Mouse (Mus musculus) limb, embryonic 14.5 days (tissue): Measurements from ENCODE around the gene Tspan12. TPM values are rescaled to one million over a fixed set of nuclear protein-coding genes. Genes with fewer than 3 reads are reported as not detected.
"Not testable (repeated sequence)": the region's sequence is repeated elsewhere in the genome, so short reads cannot be mapped to it uniquely, and the experiment has no call there.

Experiments used
- ATAC-seq: fragments of 200-750 bp; cut with Nextera tagmentation; 2 replicates; pipeline ENCODE4 v1.8.0; 2017; ENCODE audit warnings: low read depth, moderate number of reproducible peaks, moderate TSS enrichment; ENCODE audit not compliant: low FRiP score
- DNase-seq: peaks from one replicate; pipeline ENCODE4 v3.0.0-alpha.2; 2015; ENCODE audit warnings: low spot score
- H3K27ac ChIP-seq: fragments of 300-500 bp; sonication (generic); replicated peaks from 2 replicates; pipeline ENCODE4 v1.5.1; 2014; ENCODE audit warnings: low read depth, mild to moderate bottlenecking, low read length, moderate library complexity, mixed read lengths
- H3K27me3 ChIP-seq: fragments of 300-500 bp; sonication (generic); 2 replicates; pipeline ENCODE4 v1.6.1; 2014; ENCODE audit warnings: low read length, mixed read lengths; ENCODE audit not compliant: control insufficient read depth, insufficient read depth
- H3K36me3 ChIP-seq: fragments of 300-500 bp; sonication (generic); 2 replicates; pipeline ENCODE4 v1.6.1; 2014; ENCODE audit warnings: mild to moderate bottlenecking, low read length, moderate library complexity, mixed read lengths; ENCODE audit not compliant: control insufficient read depth, insufficient read depth
- H3K4me1 ChIP-seq: fragments of 300-500 bp; sonication (generic); 2 replicates; pipeline ENCODE4 v1.6.1; 2014; ENCODE audit warnings: antibody characterized with exemption, low read length, mixed read lengths; ENCODE audit not compliant: control insufficient read depth, insufficient read depth
- H3K4me2 ChIP-seq: fragments of 300-500 bp; sonication (generic); replicated peaks from 2 replicates; pipeline ENCODE4 v1.6.1; 2014; ENCODE audit warnings: low read depth, mild to moderate bottlenecking, low read length, moderate library complexity; ENCODE audit not compliant: severe bottlenecking
- H3K4me3 ChIP-seq: fragments of 300-500 bp; sonication (generic); replicated peaks from 2 replicates; pipeline ENCODE4 v1.5.1; 2014; ENCODE audit warnings: low read length
- H3K9ac ChIP-seq: fragments of 300-500 bp; sonication (generic); 2 replicates; pipeline ENCODE4 v1.6.1; 2014; ENCODE audit warnings: mild to moderate bottlenecking, low read depth, low read length, moderate library complexity; ENCODE audit not compliant: severe bottlenecking
- H3K9me3 ChIP-seq: fragments of 300-500 bp; sonication (generic); 2 replicates; pipeline ENCODE4 v1.6.1; 2016; ENCODE audit warnings: low read length; ENCODE audit not compliant: control insufficient read depth
- POLR2A ChIP-seq: fragments of 200-500 bp; IDR thresholded peaks from 2 replicates; pipeline ENCODE4 v1.8.0; 2012; ENCODE audit warnings: inconsistent platforms, mild to moderate bottlenecking, moderate library complexity, borderline replicate concordance; ENCODE audit not compliant: insufficient read depth, insufficient read length; ENCODE audit errors: extremely low read depth
- WGBS: fragments of 180-500 bp; shearing (Covaris S2); extraction: QIAGEN DNeasy Blood & Tissue Kit; methylation state at CpG from one replicate; pipeline ENCODE4 v1.1.7; 2014; 5-methylcytosine and 5-hydroxymethylcytosine counted together
- polyA plus RNA-seq, 2 experiments: library from polyadenylated mRNA; depleted of rRNA in 1 of 2; stranded (reverse) in 1 of 2; unstranded in 1 of 2; fragments of >200 nt; fragmentation: Nextera tagmentation in 1 of 2; extraction: Ambion mirVana in 1 of 2; gene quantifications; 2 replicates each; pipeline versions ENCODE4 v1.2.1 to v1.2.3; 2012 to 2014

The Tspan12 gene
- polyA plus RNA-seq, 2 experiments, result 10.2 to 34.0 TPM

DNA sequence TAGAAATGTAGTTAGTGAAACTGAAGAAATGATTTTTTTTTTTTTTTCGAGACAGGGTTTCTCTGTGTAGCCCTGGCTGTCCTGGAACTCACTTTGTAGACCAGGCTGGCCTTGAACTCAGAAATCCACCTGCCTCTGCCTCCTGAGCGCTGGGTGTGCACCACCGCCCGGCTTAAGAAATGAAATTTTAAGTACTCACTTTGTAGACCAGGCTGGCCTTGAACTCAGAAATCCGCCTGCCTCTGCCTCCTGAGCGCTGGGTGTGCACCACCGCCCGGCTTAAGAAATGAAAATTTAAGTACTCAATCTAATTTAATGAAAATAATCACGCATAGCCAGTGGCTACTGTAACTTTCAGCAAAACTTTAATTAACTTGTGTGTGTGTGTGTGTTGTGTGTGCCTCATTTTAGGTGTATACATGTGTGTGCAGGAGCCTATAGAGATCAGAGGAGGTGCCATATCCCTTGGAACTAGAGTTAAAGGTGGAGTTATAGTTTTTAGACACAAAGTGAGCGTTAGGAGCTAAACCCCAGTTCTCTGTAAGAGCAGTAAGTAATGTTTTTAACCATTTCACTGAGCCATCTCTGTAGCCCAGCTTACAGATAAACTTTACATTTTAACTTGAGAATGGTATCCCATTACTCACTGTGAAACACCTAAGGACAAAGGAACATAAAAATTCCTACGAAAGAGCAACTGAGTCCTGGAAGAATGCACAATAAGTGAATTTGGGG is 57.8 kb downstream of the Tspan12 start:
- Histone ChIP-seq H3K27ac (no peak overlapping the region), H3K4me2 (no peak overlapping the region), H3K4me1 (no peaks in the 10 kb centered on the region), H3K27me3 (no peaks in the 10 kb centered on the region), H3K36me3 (0 out of 2 replicates have a peak, but pooled peaks cover 4% of the 10 kb centered on the region), H3K9me3 (no peaks in the 10 kb centered on the region), H3K9ac (no peak overlapping the region), H3K4me3 (no peak overlapping the region)
- 83% methylated on average over 11 of the region's 11 CpGs for WGBS
- ATAC-seq (no peak), DNase-seq (no peak)
- no peak for TF ChIP-seq POLR2A

DNA sequence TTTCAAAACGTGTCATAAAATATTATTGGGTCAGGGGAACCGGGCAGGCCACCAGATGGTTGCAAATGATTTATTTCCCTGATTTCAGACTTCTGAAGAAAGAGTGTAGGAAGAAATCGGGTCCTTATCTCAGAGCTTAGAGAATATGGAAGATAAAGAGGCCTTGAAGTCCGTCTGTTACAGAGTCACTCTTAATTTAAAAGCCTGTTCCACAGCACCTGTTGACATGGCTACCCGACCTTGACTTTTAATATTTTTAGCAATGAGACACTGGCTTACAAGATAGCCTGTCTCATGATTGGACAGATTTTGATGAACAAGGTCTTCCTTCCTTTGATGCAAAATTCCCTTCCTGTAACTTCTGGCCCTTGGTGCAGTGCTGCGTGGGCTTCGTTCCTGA is 61.0 kb downstream of the Tspan12 start:
- DNase-seq, result no peak
- no peak overlapping the region for H3K27ac ChIP-seq
- H3K9ac ChIP-seq, result no peak overlapping the region
- peaks cover 5% of the 10 kb centered on the region; the same call in 1 of the 2 replicates for H3K36me3 ChIP-seq
- ATAC-seq, result no peak
- H3K4me1 ChIP-seq, result 0 out of 2 replicates have a peak, but pooled peaks cover 7% of the 10 kb centered on the region
- WGBS, result 68% methylated on average over 7 of the region's 7 CpGs
- no peak for TF ChIP-seq POLR2A
- H3K4me3 ChIP-seq, result no peak overlapping the region
- no peaks in the 10 kb centered on the region for H3K9me3 ChIP-seq
- H3K27me3 ChIP-seq, result no peaks in the 10 kb centered on the region
- no peak overlapping the region for H3K4me2 ChIP-seq

- no peaks in the 10 kb centered on the region for H3K9me3 ChIP-seq
- ATAC-seq, result no peak
- no peak overlapping the region for H3K9ac ChIP-seq
- H3K4me3 ChIP-seq, result no peak overlapping the region
- no peak overlapping the region for H3K4me2 ChIP-seq
- WGBS, result 88% methylated on average over 4 of the region's 4 CpGs
- H3K4me1 ChIP-seq, result 0 out of 2 replicates have a peak, but pooled peaks cover 7% of the 10 kb centered on the region
- peaks cover 10% of the 10 kb centered on the region; the same call in 1 of the 2 replicates for H3K36me3 ChIP-seq
- no peaks in the 10 kb centered on the region for H3K27me3 ChIP-seq
- TF ChIP-seq POLR2A, result no peak
- H3K27ac ChIP-seq, result no peak overlapping the region
- DNase-seq, result no peak
Observed at GRCm38 (mm10) chr6:21790550-21791086, 61.7 kb downstream of the Tspan12 start.

DNA sequence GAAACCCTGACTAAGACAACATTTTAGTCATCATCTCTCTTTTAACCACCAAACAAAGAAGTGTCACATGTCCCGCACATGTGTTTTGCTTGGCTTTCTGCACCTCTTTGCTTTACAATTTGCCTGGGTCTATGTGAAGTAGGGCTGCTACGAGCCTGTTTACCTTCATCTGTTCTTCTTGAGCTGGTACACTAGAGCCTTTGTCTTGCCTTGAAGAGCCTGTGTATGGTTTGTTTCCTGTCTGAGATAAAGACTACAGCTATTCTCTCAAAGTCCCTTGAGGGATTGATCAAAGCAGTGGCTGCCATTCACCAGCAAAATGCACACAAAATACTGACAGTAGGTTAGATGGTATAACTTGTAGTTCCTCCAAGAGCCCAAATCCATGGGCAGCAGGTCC is 62.3 kb downstream of the Tspan12 start:
- no peak overlapping the region for H3K4me3 ChIP-seq
- DNase-seq (no peak), ATAC-seq (no peak)
- H3K9ac ChIP-seq, result no peak overlapping the region
- TF ChIP-seq POLR2A, result no peak
- H3K36me3 ChIP-seq, result peaks cover 10% of the 10 kb centered on the region; the same call in 1 of the 2 replicates
- no peak overlapping the region for H3K4me2 ChIP-seq
- no peak overlapping the region for H3K27ac ChIP-seq
- H3K9me3 ChIP-seq, result no peaks in the 10 kb centered on the region
- H3K4me1 ChIP-seq, result 0 out of 2 replicates have a peak, but pooled peaks cover 7% of the 10 kb centered on the region
- WGBS, result 76% methylated on average over 2 of the region's 2 CpGs
- H3K27me3 ChIP-seq, result no peaks in the 10 kb centered on the region

DNA sequence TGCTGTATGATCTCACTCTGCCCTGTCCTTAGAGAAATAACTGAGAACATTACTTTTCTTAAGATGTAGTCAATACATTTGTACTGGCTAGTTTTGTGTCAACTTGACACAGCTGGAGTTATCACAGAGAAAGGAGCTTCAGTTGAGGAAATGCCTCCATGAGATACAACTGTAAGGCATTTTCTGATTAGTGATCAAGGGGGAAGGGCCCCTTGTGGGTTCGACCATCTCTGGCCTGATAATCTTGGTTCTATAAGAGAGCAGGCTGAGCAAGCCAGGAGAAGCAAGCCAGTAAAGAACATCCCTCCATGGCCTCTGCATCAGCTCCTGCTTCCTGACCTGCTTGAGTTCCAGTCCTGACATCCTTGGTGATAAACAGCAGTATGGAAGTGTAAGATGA is 62.7 kb downstream of the Tspan12 start:
- H3K27ac ChIP-seq, H3K4me3 ChIP-seq, H3K9ac ChIP-seq, H3K9me3 ChIP-seq, H3K4me2 ChIP-seq, H3K36me3 ChIP-seq, H3K27me3 ChIP-seq, DNase-seq, ATAC-seq, H3K4me1 ChIP-seq: not testable (repeated sequence)
- 87% methylated on average over 1 of the region's 1 CpGs for WGBS
